Mouse (Mus musculus) common myeloid progenitor, adult 5-6 weeks (primary cell): Measurements from ENCODE around the gene Klhl12. TPM values are rescaled to one million over a fixed set of nuclear protein-coding genes. Genes with fewer than 3 reads are reported as not detected.
"Not testable (repeated sequence)": the region's sequence is repeated elsewhere in the genome, so short reads cannot be mapped to it uniquely, and the experiment has no call there.

ENCODE experiments used
- ATAC-seq: replicated peaks from 2 replicates; pipeline ENCODE4 v1.8.0; 2016; ENCODE audit warnings: low read depth, mild to moderate bottlenecking, moderate TSS enrichment, inconsistent platforms; ENCODE audit not compliant: poor library complexity, severe bottlenecking
- total RNA-seq: library from RNA; stranded (forward); fragments of 200-1000, 187-1606 nt; gene quantifications from 2 replicates; pipeline ENCODE4 v1.2.3, GENCODE M21; 2017

The Klhl12 gene
- total RNA-seq, 1 experiment from 2014 or later, result 21.8 TPM

DNA sequence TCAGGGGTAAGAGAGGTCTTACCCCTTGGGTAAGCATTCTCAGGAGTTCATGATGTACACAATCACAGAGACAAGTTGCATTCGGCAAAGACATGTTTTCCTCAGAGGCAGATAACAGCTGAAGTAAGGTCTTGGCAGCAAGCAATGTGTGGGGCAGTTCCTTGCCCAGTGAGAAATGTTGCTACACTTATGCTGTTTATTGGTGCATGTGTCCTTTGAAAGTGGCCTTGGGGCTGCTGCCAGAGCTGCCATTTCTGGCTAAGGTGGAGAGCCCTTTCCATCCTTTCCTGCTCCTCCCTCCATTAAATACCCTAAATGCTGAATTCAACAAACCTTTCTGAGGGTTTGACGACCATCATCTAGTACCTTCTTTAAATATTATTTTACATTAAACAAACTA, 9.9 kb upstream of the Klhl12 start:
- ATAC-seq, result no peak

DNA sequence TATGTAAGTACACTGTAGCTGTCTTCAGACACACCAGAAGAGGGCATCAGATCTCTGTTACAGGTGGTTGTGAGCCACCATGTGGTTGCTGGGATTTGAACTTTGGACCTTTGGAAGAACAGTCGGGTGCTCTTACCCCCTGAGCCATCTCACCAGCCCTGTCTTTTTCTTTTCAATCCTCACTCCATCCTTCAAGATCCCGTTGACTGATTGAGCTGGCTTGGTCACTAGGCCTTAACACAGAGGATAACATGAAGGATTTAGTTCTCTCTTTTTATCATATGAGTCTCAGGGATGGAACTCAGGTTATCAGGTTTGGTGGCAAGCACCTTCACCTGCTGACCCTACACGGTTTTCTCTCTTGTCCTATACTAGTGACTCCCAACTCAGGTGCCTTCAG, 6.8 kb upstream of the Klhl12 start:
- ATAC-seq, result not testable (repeated sequence)

DNA sequence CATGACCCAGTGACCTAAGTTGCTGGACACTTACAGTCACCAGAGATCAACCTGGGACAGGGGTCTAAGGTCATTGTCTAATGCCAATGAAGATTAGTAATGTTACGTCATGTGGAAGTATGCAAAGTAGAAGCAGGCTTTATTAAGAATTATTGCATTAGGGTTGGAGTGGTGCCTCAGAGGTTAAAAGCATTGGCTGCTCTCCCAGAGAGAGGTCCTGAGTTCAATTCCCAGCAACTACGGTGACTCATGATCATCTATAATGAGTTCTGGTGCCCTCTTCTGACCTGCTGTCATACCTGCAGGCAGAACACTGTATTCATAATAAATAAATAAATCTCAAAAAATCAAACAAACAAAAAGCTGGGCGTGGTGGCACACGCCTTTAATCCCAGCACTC, 5.1 kb upstream of the Klhl12 start:
- no peak for ATAC-seq

DNA sequence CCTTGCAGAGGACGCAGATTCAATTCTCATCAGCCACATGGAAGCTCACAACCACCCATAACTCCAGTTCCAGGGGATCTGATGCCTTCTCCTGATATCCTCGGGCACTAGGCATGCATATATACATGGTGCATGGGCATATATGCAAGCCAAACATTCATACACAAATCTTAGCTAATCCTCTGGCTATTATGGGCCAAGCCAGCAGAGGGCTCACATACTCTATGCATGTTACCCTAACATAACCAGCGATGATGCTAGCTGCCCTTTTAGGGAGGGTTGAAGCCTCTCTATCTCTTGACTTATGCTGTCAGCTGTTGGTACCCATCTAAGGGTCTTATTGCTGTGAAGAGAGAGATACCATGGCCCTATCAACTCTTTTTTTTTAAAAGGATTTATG, 4.3 kb upstream of the Klhl12 start:
- ATAC-seq, result peak; percentile 70

DNA sequence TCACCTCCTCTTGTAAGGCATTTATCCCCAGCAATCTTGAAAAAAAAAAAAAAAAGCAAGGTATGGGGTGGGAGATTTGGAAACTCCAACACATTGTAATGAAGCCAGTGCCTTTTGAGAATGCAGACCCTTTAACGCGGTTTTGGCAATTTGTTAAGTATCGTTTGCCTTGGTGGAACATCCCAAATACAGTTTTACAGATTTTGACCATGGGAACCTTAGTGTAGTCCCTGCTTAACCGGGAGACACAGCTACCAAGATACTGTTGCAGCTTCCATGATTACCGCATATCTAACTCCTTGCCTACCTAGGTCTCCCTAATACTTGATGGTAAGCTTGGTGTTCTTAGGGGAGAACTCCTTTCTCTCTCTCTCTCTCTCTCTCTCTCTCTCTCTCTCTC, 729 bp downstream of the Klhl12 start:
- ATAC-seq, result no peak

DNA sequence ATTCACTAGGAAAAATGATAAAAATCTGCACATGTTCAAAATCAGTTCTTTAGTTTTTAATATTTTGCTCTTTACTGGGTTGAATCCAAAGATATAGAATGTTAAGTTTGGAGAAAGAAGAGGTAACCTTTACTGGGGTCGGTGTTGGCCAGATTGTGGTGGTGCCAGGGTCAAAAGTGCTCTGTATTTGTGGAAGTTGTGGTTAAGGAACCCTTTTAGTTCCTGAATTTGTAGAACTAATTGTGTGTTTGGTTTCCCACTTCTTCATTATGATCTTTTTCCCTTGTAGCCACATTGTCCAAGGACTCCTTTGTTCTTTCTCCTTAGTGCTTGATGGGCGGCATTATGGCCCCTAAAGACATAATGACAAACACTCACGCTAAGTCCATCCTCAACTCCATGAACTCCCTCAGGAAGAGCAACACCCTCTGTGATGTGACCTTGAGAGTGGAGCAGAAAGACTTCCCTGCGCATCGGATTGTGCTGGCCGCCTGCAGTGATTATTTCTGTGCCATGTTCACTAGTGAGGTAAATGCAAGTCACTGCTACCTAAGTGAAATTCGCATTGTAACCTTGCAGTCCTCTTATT, 2.9 kb downstream of the Klhl12 start:
- ATAC-seq, result 0 out of 2 replicates have a peak, but pooled peaks have one; percentile 18

DNA sequence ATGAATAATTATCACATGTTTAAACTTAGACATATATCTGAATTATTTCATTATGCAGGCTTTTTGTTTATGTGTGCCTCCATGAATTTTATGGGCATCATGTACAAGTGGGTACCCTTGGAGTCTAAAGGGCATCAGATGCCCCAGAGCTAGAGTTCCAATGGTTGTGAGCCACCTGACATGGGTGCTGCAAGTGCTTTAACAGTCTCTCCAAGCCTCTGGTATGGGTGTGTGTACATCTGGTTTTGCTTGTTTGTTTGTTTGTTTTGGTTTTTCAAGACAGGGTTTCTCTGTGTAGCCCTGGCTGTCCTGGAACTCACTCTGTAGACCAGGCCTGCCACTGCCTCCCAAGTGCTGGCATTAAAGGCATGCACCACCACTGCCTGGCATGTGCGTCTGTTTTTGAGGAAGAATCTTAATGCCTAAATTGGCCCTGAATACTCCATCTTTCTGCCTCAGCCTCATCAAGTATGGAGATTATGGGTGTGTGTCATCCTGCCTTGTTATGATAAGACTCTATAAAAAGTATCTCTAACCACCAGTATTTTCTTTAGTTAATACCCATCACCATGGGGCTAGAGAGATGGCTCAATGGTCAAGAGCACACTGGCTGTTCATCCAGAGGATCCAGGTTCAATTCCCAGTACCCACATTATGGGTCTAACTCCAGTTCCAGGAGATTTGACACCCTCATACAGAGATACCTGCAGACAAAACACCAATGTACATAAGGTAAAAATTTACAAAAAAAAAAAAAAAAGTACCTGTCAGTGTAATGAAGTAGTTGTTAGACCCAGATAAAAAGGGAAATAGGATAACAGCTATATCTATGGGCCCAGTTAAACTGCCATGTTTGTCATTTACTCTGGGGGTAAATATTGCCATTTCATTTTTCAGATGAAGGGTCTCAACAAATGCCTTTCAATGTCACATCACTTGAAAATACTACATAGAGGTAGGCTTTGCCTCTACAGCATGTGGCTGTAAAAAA, 5.3 kb downstream of the Klhl12 start:
- ATAC-seq, result no peak; the same call in 1 of the 2 replicates

DNA sequence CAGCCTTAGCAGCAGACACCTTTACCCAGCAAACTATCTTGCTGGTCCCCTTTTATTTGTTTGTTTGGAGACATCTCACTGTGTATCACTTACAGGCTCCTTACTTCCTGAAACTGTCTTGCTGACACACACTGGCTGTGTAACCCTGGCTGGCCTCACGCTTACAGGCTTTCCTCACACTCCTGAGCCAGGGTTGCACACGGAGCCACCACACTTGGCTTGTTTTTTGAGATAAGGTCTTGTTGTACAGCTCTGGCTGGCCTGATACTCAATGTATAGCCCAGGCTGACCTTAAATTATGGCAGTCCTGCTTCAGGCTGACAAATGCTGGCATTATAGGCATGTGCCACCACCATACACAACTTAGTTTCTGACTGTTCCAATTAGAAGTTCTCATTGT, 29.3 kb downstream of the Klhl12 start:
- no peak for ATAC-seq

DNA sequence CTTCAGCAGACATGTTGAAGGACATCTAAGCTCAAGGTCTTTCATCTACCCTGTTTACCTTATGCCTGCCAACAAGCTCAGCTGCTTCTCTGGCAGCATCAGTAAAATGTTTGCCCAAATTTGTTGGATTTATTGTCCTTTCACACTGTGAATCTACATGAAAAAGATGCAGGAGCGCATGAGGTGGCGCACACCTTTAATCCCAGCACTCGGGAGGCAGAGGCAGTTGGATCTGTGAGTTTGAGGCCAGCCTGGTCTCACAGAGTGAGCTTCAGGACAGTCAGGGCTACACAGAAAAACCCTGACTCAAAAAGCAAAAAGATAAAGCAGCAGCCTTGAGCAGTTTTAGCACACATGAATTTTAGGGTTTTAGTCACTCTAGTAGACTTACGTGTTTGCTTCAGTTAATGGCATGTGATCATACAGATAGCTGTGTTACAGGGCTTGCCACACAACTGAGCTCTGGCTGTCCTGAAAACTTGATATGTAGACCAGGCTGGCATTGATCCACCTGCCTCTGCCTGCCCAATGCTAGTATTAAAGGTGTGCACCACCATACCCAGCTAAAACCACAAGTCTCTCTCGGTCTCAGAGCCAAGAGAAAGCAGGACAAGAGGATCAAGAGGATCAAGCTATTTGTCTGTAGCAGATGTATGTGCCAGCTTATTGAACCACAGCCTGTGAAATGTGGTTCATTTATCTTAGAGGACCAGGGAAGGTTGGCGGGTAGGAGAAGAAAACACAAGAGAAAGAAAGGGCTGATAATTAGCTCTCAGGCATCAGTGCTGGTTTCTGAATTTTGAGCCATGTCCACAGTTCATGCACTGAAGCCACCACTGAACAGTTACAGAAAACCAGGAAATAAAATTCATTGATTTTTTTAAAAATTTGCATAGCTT, 35.8 kb downstream of the Klhl12 start:
- ATAC-seq, result peak; percentile 26

DNA sequence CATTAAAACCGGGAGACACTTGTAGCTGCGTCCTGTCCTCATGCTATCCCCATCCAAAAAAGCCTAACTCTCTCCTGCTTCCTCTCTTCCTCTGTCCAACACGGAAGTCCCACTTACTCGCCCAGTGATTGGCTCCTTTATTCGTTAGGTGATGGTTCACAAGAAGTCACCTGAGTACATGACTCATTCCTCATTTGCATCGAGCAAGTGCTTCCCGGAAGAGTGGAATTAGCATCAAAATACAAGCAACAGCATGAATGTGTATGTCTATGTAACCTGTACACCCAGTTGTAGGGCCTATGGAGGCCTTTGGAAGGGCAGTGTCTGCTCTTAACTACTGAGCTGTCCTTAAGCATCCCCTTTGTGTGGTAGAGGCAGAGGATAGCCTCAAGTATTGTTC, 36.9 kb downstream of the Klhl12 start:
- no peak for ATAC-seq

DNA sequence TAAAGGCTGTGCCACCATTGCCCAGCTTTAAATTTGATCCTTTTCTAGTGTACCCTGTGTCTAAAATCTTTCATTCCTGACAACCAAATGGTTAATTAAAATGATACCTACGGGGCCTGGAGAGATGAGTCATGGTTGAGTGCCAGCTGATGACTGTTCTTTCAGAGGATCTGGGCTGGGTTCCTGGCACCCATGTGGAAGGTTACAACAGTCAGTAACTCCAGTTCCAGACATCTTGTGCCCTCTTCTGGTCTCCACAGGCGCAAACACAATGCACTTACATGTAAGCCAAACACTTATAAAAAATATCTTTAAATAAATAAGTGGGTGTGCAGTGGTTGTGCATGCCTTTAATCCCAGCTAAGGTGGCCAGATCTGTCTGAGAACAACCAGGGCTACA, 38.2 kb downstream of the Klhl12 start:
- no peak for ATAC-seq

DNA sequence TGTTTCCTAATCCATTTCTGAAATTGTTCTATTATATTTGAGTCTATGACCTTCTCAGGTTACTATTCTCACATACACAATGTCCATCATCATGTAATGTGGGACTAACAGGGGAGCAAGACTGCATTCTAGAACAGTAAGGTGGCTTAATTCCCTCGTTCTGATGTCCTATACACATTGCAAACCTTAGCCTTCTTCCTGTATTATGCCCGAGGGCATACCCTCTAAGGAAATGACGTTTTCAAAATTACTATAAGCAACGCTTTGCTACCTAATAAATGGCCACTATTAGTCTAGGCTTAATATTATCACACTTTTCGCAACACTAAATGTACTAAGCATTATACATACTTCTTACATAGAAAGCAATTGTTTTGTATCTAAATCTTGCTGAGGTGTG, 38.6 kb downstream of the Klhl12 start:
- 0 out of 2 replicates have a peak, but pooled peaks have one; percentile 10 for ATAC-seq

DNA sequence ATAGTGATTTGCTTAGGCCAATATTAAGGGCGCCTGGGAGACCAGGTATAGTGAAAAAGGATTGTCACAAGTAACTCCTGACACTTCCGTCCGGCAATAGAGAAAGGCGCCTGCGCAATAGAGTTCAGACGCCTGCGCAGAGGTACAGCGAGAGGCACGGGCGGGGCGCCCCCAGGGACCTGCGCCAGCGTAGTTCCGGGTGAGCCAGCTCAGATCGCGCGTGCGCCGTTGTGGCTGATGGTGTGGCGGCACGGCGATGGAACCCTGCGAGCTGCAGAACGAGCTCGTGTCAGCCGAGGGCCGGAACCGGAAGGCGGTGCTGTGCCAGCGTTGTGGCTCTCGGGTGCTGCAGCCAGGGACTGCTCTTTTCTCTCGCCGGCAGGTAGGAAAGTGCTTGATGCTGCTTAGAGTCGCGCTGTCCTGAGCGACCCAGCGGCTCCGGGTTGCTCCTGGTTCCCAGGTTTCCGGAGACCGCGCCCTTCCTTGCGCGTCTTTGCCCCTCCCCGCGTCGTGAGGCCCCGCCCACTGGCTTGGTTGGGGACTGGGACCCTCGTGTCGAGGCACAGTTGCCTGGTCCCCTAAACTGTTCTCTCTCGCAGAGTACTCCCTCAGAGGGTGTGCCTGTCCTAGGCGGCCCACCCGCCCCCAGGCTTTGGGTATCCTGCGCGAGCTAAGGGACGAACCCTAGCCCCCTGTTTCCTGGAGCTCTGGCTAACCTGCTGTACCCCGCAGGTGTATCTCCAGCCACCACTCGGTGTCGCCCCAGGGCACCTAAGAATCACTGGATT, 39.3 kb downstream of the Klhl12 start, which contains the start of gene Rabif:
Gene Rabif, plus strand, starts transcription at position 221 of the 788 bp plus-strand sequence.
- peak; percentile 95 for ATAC-seq

DNA sequence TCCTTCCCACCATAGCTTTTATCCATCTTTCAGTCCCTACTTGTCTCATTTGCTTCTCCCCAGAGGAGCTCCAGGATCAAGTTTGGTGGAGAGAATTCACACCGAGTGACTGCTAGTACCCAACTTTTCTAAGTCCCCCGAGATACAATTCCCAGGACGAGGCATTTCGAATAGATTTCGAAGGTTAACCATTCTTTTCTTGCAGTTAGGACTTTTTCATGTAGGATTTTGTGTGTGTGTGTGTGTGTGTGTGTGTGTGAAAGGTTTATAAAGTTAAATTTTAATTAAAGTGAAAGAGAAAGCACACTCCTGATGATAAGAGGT, 39.8 kb downstream of the Klhl12 start:
- ATAC-seq, result no peak

DNA sequence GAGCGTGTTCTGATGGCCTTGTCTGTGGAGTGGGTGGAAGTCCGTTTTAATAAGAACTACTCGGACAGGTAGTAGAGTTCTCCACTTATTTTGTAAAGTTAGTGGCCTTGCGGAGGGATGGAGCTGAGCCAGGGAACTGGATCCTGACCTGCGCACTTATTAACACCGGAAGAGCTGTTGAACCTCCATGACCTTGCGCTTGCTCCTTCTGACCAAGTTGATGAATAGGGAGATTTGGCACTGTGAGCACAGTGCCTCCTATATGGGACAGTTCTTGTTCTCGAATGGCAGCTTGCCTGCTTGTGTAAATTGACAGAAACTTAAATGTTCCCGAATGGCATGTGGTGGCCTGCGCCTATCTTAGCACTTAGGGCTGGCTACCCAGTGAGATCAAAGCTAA, 40.7 kb downstream of the Klhl12 start:
- no peak for ATAC-seq

DNA sequence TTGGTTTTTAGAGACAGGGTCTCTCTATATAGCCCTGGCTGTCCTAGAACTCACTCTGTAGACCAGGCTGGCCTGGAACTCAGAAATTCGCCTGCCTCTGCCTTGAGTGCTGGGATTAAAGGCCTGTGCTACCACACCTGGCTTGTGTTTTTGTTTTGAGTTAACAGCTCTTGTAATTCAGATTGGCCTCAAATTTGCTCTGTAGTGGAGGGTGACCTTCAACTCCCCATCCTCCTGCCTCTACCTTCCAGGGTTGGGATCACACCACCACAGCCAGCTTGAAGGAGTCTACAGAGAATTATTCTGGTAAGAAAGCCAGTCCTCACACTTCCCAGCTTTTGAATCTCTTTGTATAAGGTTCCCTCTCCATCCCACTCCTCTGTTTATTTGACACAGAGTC, 45.6 kb downstream of the Klhl12 start:
- ATAC-seq, result no peak

DNA sequence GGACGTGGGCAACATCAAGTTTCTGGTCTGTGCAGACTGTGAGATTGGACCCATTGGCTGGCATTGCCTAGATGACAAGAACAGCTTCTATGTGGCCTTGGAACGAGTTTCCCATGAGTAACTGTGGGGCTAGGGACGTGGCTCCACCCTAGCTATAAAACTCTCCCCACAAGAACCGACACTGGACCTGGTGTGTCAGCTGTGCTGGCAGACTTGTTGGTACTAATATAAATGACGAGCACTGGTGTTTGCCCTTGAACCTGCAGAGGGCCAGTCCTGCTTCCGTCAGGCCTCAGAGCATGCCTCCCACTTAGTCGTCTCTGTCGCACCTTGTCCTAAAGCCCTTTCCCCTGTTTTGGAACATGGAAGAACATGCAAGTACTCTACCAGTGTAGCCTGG, 50.9 kb downstream of the Klhl12 start:
- no peak for ATAC-seq

DNA sequence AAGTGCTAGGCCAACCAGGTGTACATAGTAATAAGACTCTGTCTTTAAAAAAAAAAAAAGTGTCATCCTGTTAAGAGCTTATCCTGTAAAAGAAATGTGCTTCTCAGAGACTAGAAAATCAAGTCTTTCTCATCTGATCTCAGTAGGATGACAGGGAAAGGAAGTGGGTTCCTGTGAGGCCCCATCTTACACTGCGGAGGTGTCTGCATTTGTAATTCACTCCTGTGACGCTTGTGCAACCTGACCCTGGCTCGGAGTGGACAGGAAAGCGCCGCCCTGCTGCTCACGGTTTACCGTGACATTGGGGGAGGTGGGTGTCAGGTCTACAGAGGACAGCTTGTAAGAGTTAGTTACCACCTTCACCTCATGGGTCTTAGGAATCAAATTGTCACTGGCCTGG, 54.7 kb downstream of the Klhl12 start:
- ATAC-seq, result peak; percentile 50; the same call in 1 of the 2 replicates

DNA sequence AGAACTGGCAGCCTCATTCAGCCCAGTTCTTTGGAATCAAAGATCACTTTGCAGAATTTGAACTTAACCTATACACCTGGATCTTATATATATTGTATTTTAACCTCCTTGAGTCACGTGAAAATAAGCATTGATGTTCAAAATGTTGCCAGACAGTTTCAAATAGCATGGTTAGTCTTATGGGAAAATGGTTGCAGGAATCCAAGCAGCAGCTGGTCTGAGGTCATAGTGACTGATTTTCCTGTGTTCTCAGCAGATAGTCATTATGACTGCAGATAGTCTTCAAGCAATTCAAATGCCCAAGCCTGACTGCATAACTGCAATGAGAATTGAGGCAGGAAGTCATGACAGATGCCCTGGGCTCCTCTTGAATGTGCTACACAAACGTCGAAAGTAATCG, 56.9 kb downstream of the Klhl12 start:
- ATAC-seq, result no peak

DNA sequence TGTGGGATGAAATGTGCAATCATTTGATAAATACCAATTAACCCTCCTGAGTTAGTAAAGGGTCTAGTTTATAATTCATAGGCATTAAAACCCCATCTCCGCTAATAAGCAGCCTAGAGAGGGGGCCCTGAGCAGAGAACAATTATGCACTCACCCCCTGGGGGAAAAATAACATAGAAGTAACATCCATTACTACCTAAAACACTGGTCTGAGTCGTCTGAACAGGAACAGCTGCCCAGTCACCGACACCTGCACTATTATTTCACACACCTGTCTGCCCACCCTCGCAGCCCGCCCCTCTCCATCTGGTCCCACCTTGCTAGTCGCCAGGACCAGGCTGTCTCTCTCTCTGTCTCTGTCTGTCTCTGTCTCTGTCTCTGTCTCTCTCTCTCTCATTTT, 57.3 kb downstream of the Klhl12 start:
- ATAC-seq, result no peak
